Mouse (Mus musculus) CH12.LX (cell line): ENCODE results near the gene Cd247. TPM values are rescaled to one million over a fixed set of nuclear protein-coding genes. Genes with fewer than 3 reads are reported as not detected.
A peak's percentile ranks its signal among the peaks of the same experiment; 100 is the strongest.

Experiments used
- DNase-seq: peaks from one replicate; pipeline ENCODE4 v3.0.0-alpha.2; 2013; ENCODE audit errors: extremely low read depth
- H3K27ac ChIP-seq: 2 replicates; pipeline ENCODE4 v1.5.1; 2012; ENCODE audit warnings: low read depth, mild to moderate bottlenecking, control low read depth, moderate library complexity; ENCODE audit not compliant: insufficient read depth
- H3K27me3 ChIP-seq: replicated peaks from 2 replicates; pipeline ENCODE3; 2012; ENCODE audit warnings: inconsistent platforms
- H3K36me3 ChIP-seq, 2 experiments: replicated peaks in 1 of 2; 2 replicates each; pipeline versions ENCODE3 to v1.6.1; 2012; ENCODE audit warnings: inconsistent platforms in 1 of 2, low read length in 1 of 2, mild to moderate bottlenecking in 1 of 2, mixed read lengths in 1 of 2, moderate library complexity in 1 of 2; ENCODE audit not compliant: control insufficient read depth in 1 of 2, insufficient read depth in 1 of 2
- H3K4me1 ChIP-seq, 2 experiments: 2 replicates each; pipeline ENCODE4 v1.6.1; 2012; ENCODE audit warnings: inconsistent platforms in 1 of 2, moderate library complexity in 1 of 2; ENCODE audit not compliant: insufficient read depth in 2 of 2, control insufficient read depth in 1 of 2
- H3K4me2 ChIP-seq: 2 replicates; pipeline ENCODE4 v1.6.1; 2012; ENCODE audit warnings: low read depth, mild to moderate bottlenecking, control low read depth; ENCODE audit not compliant: poor library complexity, insufficient read depth, severe bottlenecking
- H3K4me3 ChIP-seq, 3 experiments: fragments of 150-350 bp in 1 of 3; sonication (generic) in 1 of 3; replicated peaks in 1 of 3; 2 replicates each; pipeline versions ENCODE3 to v1.5.1; 2011 to 2012; ENCODE audit warnings: low read depth in 2 of 3, low read length in 2 of 3, mild to moderate bottlenecking in 2 of 3, moderate library complexity in 2 of 3, control low read depth in 1 of 3, improper control_type of control experiment in 1 of 3, inconsistent platforms in 1 of 3, mixed read lengths in 1 of 3; ENCODE audit not compliant: poor library complexity in 1 of 3
- H3K79me2 ChIP-seq: replicated peaks from 2 replicates; pipeline ENCODE4 v1.6.1; 2012; ENCODE audit warnings: mild to moderate bottlenecking, moderate library complexity; ENCODE audit not compliant: control insufficient read depth, poor library complexity, insufficient read depth, severe bottlenecking; ENCODE audit errors: extremely low read depth
- H3K9ac ChIP-seq: 2 replicates; pipeline ENCODE4 v1.6.1; 2012; ENCODE audit warnings: low read depth, mild to moderate bottlenecking, control low read depth, moderate library complexity; ENCODE audit not compliant: insufficient read depth
- H3K9me3 ChIP-seq: replicated peaks from 2 replicates; pipeline ENCODE3; 2012; ENCODE audit warnings: low read length, inconsistent platforms, mixed read lengths
- BHLHE40 ChIP-seq: IDR thresholded peaks from 2 replicates; pipeline ENCODE4 v1.6.1; 2011; ENCODE audit warnings: mild to moderate bottlenecking, low read depth, low read length, improper control_type of control experiment
- CHD1 ChIP-seq: IDR thresholded peaks from 2 replicates; pipeline ENCODE4 v1.6.1; 2012; ENCODE audit warnings: low read depth, low read length, improper control_type of control experiment, inconsistent platforms
- E2F4 ChIP-seq: IDR thresholded peaks from 2 replicates; pipeline ENCODE4 v1.6.1; 2011; ENCODE audit warnings: low read depth, low read length, improper control_type of control experiment; ENCODE audit not compliant: insufficient replicate concordance
- EP300 ChIP-seq: IDR thresholded peaks from 2 replicates; pipeline ENCODE4 v1.6.1; 2011; ENCODE audit warnings: low read length, improper control_type of control experiment
- ETS1 ChIP-seq: conservative IDR thresholded peaks from 2 replicates; pipeline ENCODE4 v1.6.1; 2012; ENCODE audit warnings: low read depth, mild to moderate bottlenecking, inconsistent platforms, low read length, improper control_type of control experiment, moderate library complexity
- IRF4 ChIP-seq: IDR thresholded peaks from 2 replicates; pipeline ENCODE4 v1.6.1; 2014; ENCODE audit warnings: low read depth, mild to moderate bottlenecking, inconsistent platforms, low read length, improper control_type of control experiment
- JUN ChIP-seq: IDR thresholded peaks from 2 replicates; pipeline ENCODE4 v1.6.1; 2011; ENCODE audit warnings: low read depth, mild to moderate bottlenecking, low read length, improper control_type of control experiment, moderate library complexity; ENCODE audit not compliant: insufficient read depth
- MAFK ChIP-seq: IDR thresholded peaks from 2 replicates; pipeline ENCODE4 v1.6.1; 2011; ENCODE audit warnings: low read length, improper control_type of control experiment; ENCODE audit not compliant: insufficient replicate concordance
- MAZ ChIP-seq: IDR thresholded peaks from 2 replicates; pipeline ENCODE4 v1.6.1; 2012; ENCODE audit warnings: low read depth, mild to moderate bottlenecking, inconsistent platforms, low read length, improper control_type of control experiment, moderate library complexity
- MEF2A ChIP-seq: IDR thresholded peaks from 2 replicates; pipeline ENCODE4 v1.6.1; 2014; ENCODE audit warnings: low read depth, mild to moderate bottlenecking, inconsistent platforms, low read length, improper control_type of control experiment, borderline replicate concordance
- SMC3 ChIP-seq: IDR thresholded peaks from 2 replicates; pipeline ENCODE4 v1.6.1; 2011; ENCODE audit warnings: low read depth, low read length, improper control_type of control experiment
- TCF12 ChIP-seq: IDR thresholded peaks from 2 replicates; pipeline ENCODE4 v1.6.1; 2014; ENCODE audit warnings: low read depth, mild to moderate bottlenecking, inconsistent platforms, low read length, improper control_type of control experiment
- USF1 ChIP-seq: IDR thresholded peaks from 2 replicates; pipeline ENCODE4 v1.6.1; 2014; ENCODE audit warnings: low read depth, mild to moderate bottlenecking, inconsistent platforms, low read length, improper control_type of control experiment
- USF2 ChIP-seq: conservative IDR thresholded peaks from 2 replicates; pipeline ENCODE4 v1.6.1; 2011; ENCODE audit warnings: low read depth, low read length, improper control_type of control experiment
- ZC3H11A ChIP-seq: IDR thresholded peaks from 2 replicates; pipeline ENCODE4 v1.6.1; 2012; ENCODE audit warnings: low read depth, mild to moderate bottlenecking, inconsistent platforms, low read length, improper control_type of control experiment
- dilution Hi-C: fragments of 300-500 bp; cut with MboI; formaldehyde crosslinking; loops from 2 replicates; pipeline ENCODE4 v1.14.3; 2020; ENCODE audit warnings: low sequenced_read_pairs; ENCODE audit not compliant: extremely low pct_unique_long_range_greater_than_20kb, extremely low pct_ligation_motif_present
- in situ Hi-C: fragments of 300-500 bp; cut with MboI; formaldehyde crosslinking; loops from 3 replicates; pipeline ENCODE4 v1.14.3; 2019; ENCODE audit warnings: low sequenced_read_pairs, low pct_ligation_motif_present, low pct_unique_long_range_greater_than_20kb, mixed read lengths
- polyA plus RNA-seq: library from polyadenylated mRNA; unstranded; fragments of >175 nt; gene quantifications from 2 replicates; pipeline ENCODE4 v1.2.1, GENCODE M21; 2012; ENCODE audit warnings: low read depth; ENCODE audit not compliant: insufficient read length
- total RNA-seq, 2 experiments: library from RNA; depleted of rRNA; stranded (reverse); fragments of 300-350 nt in 1 of 2; fragments of >200 nt in 1 of 2; gene quantifications; 2 replicates each; pipeline ENCODE4 v1.2.3; 2012 to 2014

Cd247 gene
- total and polyA plus RNA-seq, 3 experiments: 1.3 to 2.0 TPM; not detected in 1

DNA sequence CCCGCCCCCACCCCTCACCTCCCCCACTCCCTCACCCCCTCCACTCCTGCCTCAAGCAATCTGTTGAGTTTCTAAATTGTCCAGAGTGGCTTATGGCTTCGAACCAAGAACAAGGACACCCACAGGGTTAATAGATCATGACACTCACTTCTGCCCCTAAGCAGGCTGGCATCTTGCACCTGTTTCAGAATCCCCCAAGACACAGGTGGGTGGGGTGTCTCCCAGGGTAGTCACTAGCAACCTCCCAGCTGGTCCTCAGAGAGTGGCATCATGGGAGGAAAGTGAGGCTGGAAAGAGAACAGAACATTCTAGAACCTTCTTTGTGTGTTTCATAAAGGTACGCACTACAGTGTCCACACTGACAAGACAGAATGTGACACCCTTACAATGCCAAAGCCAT is 55.1 kb downstream of the Cd247 start:
- no peak overlapping the region for H3K27ac ChIP-seq

GRCm38 (mm10) chr1:165844466-165844951 is 56.0 kb downstream of the Cd247 start:
- H3K36me3 ChIP-seq: no peaks in the 10 kb centered on the region
- H3K4me3 ChIP-seq: peak overlapping the region; percentile 13 to 68 (median 52)
- H3K4me1 ChIP-seq: peaks cover 8 to 23% of the 10 kb centered on the region in 2 experiments
- H3K27ac ChIP-seq: no peak overlapping the region
- H3K9ac ChIP-seq: peak overlapping the region; percentile 38; the same call in 1 of the 2 replicates
- DNase-seq: peak; percentile 25
- H3K9me3 ChIP-seq: no peaks in the 10 kb centered on the region
- peaks cover 9% of the 10 kb centered on the region for H3K27me3 ChIP-seq
- dilution Hi-C loops (no loop called here), in situ Hi-C loops (no loop called here)
- peak overlapping the region; percentile 83 for H3K4me2 ChIP-seq
- H3K79me2 ChIP-seq: no peaks in the 10 kb centered on the region
- no peak for TF ChIP-seq CHD1
- TF ChIP-seq IRF4: peak; percentile 4; the same call in 1 of the 2 replicates
- no peak for TF ChIP-seq USF2
- TF ChIP-seq MAZ: peak; percentile 4; the same call in 1 of the 2 replicates
- peak; percentile 34; the same call in 1 of the 2 replicates for TF ChIP-seq BHLHE40

More for the DNA sequence above, 55.1 kb downstream of the Cd247 start:
- H3K9me3 ChIP-seq: no peaks in the 10 kb centered on the region
- no peak for TF ChIP-seq JUN
- no peak for TF ChIP-seq USF1
- TF ChIP-seq MEF2A: no peak
- no peak for TF ChIP-seq E2F4
- TF ChIP-seq CHD1: no peak
- TF ChIP-seq ETS1: no peak
- TF ChIP-seq ZC3H11A: no peak
- TF ChIP-seq EP300: no peak
- no peak for TF ChIP-seq SMC3
- TF ChIP-seq, all 38 proteins: peak for 0
- Histone ChIP-seq H3K4me2 (no peak overlapping the region), H3K4me1 (peaks cover 3 to 15% of the 10 kb centered on the region in 2 experiments), H3K4me3 (no peak overlapping the region), H3K27me3 (peaks cover 11% of the 10 kb centered on the region), H3K36me3 (no peaks in the 10 kb centered on the region), H3K79me2 (no peaks in the 10 kb centered on the region), H3K9ac (no peak overlapping the region)
- dilution Hi-C loops (no loop called here), in situ Hi-C loops (no loop called here)
- no peak for DNase-seq

DNA sequence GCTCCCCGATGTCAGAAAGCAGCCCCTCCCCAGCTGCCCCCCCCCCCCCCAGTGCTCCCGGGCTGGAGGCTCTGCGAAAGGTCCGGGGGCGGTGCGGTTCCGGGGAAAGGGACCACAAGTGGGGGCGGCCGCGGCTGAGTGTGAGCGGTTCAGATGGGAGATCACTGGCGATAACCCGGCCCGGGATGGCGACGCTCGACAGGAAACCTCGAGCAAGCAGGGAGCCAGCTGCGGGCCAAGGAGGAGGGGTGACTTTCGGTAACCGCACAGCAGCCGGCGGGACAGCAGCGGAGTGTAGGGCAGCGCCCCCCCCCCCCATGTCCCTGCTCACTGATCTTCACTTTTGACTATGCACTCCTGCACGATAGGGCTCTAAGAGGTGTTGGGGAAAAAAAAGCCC is 56.5 kb downstream of the Cd247 start:
- dilution Hi-C loops: no loop called here
- Histone ChIP-seq H3K27ac (no peak overlapping the region), H3K4me2 (peak overlapping the region; percentile 83), H3K36me3 (no peaks in the 10 kb centered on the region), H3K9me3 (no peaks in the 10 kb centered on the region), H3K27me3 (peaks cover 9% of the 10 kb centered on the region), H3K4me3 (peak overlapping the region; percentile 44 to 68 (median 52)), H3K79me2 (no peaks in the 10 kb centered on the region), H3K4me1 (peaks cover 8 to 23% of the 10 kb centered on the region in 2 experiments), H3K9ac (peak overlapping the region; percentile 38; the same call in 1 of the 2 replicates)
- peak; percentile 15 for DNase-seq
- TF ChIP-seq TCF12 (0 out of 2 replicates have a peak, but pooled peaks have one; percentile 17), MEF2A (peak; percentile 22; the same call in 1 of the 2 replicates), MAFK (no peak)
- in situ Hi-C loops: no loop called here
